Mouse (Mus musculus): Measurements from ENCODE around the gene Pgm5. TPM values are rescaled to one million over a fixed set of nuclear protein-coding genes. Genes with fewer than 3 reads are reported as not detected.

Gene Pgm5
- polyA plus RNA-seq, 1 experiment from 2014 or later: 1.6 TPM

DNA sequence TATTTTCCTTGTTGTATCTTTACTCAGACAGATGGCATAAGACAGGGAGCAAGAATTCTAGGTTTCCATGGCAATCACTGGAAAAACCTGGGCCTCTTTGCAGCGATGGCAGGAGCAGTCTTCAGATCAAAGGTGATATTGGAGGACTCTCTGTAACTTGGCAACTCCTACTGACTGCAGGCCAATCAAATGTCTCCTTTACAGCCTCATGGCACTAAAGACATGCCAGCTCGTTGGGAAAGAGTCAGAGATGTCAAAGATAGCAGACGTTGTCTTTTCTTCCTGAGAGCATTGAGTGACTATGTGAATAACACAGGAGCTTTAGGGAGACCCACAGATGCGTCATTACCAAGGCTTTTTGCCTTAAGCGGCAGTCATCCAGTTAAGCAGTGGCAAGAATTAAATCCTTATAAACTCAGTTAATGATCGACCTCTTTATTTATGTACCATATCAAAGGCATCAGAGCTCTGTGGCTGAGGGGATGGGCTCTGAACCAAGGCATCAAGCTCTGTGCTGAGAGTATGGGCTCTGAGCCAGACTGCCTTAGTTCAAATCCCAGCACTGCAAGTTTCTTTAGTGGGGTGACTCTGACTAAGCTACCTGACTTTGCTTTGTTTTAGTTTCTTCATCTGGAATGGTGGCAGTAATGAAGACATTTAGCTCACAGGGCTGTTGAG, 209.2 kb downstream of the Pgm5 start:
- WGBS: 31% methylated on average over 6 of the region's 6 CpGs
- peak; percentile 69 for ATAC-seq (ENCODE audit: low FRiP score, low TSS enrichment)
- no peak overlapping the region for H3K9ac ChIP-seq (replicated peaks; ENCODE audit: low read length)

DNA sequence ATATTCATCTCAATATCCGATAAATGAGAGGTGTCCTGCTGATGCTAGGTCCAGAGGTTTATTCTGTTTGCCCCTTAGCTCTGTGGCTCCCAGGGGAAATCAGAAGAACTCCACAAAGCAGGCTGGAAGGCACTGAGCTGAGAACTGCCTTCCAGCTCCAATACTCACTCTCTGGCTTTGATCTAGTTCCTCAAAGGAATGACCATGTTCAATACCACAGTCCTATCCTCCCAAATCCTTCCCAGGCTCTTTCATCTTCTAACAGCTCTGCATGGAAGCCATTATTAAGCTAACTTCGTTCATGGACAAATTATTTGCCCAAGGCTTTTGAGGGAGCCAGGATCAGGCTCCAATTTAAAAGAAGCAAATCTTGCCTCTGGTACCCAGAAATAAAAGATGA, 210.1 kb downstream of the Pgm5 start:
- no peak overlapping the region for H3K4me2 ChIP-seq (replicated peaks; ENCODE audit: low read depth, low read length)
- ATAC-seq (ENCODE audit: low FRiP score, low TSS enrichment): no peak
- no peak overlapping the region for H3K9ac ChIP-seq (replicated peaks; ENCODE audit: low read length)
- WGBS: 53% methylated on average over 2 of the region's 2 CpGs
- no peak overlapping the region for H3K4me3 ChIP-seq (ENCODE audit: low read length)
- no peaks in the 10 kb centered on the region for H3K36me3 ChIP-seq (ENCODE audit: insufficient read depth, low read length)
- H3K9me3 ChIP-seq (ENCODE audit: low read length): no peaks in the 10 kb centered on the region
- no peak overlapping the region for H3K27ac ChIP-seq (ENCODE audit: low read length)
- no peaks in the 10 kb centered on the region for H3K27me3 ChIP-seq (ENCODE audit: insufficient read depth, low read length)
- H3K4me1 ChIP-seq (ENCODE audit: insufficient read depth, low read length): peaks cover 21% of the 10 kb centered on the region; the same call in 1 of the 2 replicates

More for the DNA sequence above, 209.2 kb downstream of the Pgm5 start:
- H3K27ac ChIP-seq (ENCODE audit: low read length): no peak overlapping the region
- H3K4me2 ChIP-seq (replicated peaks; ENCODE audit: low read depth, low read length): no peak overlapping the region
- H3K4me1 ChIP-seq (ENCODE audit: insufficient read depth, low read length): peaks cover 21% of the 10 kb centered on the region; the same call in 1 of the 2 replicates
- no peaks in the 10 kb centered on the region for H3K9me3 ChIP-seq (ENCODE audit: low read length)
- H3K36me3 ChIP-seq (ENCODE audit: insufficient read depth, low read length): no peaks in the 10 kb centered on the region
- no peak overlapping the region for H3K4me3 ChIP-seq (ENCODE audit: low read length)
- H3K27me3 ChIP-seq (ENCODE audit: insufficient read depth, low read length): no peaks in the 10 kb centered on the region

DNA sequence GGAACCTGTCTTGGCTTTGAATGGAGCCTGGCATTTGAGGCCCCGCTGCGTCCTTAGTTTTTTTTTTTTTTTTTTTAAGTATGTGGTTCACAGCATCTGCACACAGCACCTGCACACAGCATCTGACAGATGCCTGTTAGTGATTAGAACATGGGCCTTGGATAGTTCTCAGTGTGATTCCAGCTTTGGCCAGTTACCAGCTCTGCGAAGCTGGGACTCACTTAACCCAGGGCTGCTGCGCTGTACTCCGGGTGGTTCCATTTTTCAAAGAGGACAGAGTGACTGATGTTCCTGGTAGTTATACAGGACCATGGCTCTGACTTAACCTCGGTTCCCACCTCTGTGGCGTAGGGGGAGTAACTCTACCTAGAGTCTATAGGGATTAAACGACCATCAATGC, 211.2 kb downstream of the Pgm5 start:
- ATAC-seq (ENCODE audit: low FRiP score, low TSS enrichment): no peak
- WGBS: 63% methylated on average over 8 of the region's 8 CpGs

DNA sequence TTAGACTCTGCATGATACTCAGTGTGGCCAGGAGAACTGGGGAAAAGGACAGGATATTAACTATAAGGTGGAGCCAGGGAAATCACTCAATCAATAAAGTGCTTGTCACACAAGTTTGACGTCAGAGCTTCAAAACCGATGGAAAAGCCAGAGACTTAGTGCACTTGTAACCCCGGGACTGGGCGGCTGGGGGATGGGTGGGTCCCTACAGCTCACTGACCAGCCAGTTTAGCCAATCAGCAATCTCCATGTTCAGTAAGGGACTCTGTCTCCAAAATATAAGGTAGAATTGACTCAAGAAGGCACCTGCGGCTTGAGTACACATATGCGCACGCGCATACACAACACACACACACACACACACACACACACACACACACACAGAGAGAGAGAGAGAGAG, 213.6 kb downstream of the Pgm5 start:
- Histone ChIP-seq H3K4me3 (ENCODE audit: low read length) (no peak overlapping the region), H3K9ac (replicated peaks; ENCODE audit: low read length) (no peak overlapping the region), H3K27me3 (ENCODE audit: insufficient read depth, low read length) (no peaks in the 10 kb centered on the region), H3K27ac (ENCODE audit: low read length) (no peak overlapping the region), H3K4me1 (ENCODE audit: insufficient read depth, low read length) (peaks cover 7% of the 10 kb centered on the region; the same call in 1 of the 2 replicates), H3K36me3 (ENCODE audit: insufficient read depth, low read length) (no peaks in the 10 kb centered on the region), H3K9me3 (ENCODE audit: low read length) (no peaks in the 10 kb centered on the region), H3K4me2 (replicated peaks; ENCODE audit: low read depth, low read length) (no peak overlapping the region)
- ATAC-seq (ENCODE audit: low FRiP score, low TSS enrichment): no peak
- WGBS: 79% methylated on average over 8 of the region's 8 CpGs

More for the DNA sequence above, 211.2 kb downstream of the Pgm5 start:
- Histone ChIP-seq H3K9ac (replicated peaks; ENCODE audit: low read length) (no peak overlapping the region), H3K36me3 (ENCODE audit: insufficient read depth, low read length) (no peaks in the 10 kb centered on the region), H3K4me3 (ENCODE audit: low read length) (no peak overlapping the region), H3K4me1 (ENCODE audit: insufficient read depth, low read length) (peaks cover 21% of the 10 kb centered on the region; the same call in 1 of the 2 replicates), H3K9me3 (ENCODE audit: low read length) (no peaks in the 10 kb centered on the region), H3K27me3 (ENCODE audit: insufficient read depth, low read length) (no peaks in the 10 kb centered on the region), H3K27ac (ENCODE audit: low read length) (no peak overlapping the region), H3K4me2 (replicated peaks; ENCODE audit: low read depth, low read length) (no peak overlapping the region)

DNA sequence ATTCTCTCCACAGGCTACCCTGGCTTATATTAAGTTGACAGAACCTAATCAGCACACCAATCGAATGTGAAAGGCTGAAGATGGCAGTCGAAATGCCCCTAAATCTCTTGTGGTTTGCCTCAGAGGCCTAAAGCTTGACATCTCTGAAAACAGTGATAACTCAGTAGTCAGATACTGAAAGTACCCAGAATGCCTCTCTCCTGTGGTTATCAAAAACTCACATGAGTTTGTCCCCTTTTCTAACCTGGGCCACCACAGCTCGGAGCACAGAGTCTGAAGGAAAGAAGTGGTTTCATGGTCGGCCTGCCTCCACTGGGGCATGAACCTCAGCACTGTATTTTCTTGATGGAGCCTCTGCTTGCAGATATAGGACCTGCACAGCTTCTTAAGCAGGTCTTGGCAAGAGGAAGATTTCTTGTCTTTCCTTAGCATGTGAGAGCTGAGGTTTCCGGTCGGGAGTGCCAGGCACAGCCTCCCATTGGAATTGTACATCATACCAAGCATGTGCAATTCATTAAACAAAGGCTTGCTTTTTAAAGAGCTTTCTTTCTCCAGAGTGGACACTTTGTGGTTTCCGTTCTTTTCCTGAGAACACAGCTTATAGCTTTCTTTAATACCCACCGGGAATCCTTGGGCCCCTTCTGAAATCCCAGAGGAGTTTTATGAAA, 215.4 kb downstream of the Pgm5 start:
- 75% methylated on average over 8 of the region's 8 CpGs for WGBS
- H3K4me2 ChIP-seq (replicated peaks; ENCODE audit: low read depth, low read length): no peak overlapping the region
- H3K4me3 ChIP-seq (ENCODE audit: low read length): no peak overlapping the region
- no peaks in the 10 kb centered on the region for H3K36me3 ChIP-seq (ENCODE audit: insufficient read depth, low read length)
- no peak overlapping the region for H3K27ac ChIP-seq (ENCODE audit: low read length)
- H3K9me3 ChIP-seq (ENCODE audit: low read length): no peaks in the 10 kb centered on the region
- no peak for ATAC-seq (ENCODE audit: low FRiP score, low TSS enrichment)
- H3K4me1 ChIP-seq (ENCODE audit: insufficient read depth, low read length): no peaks in the 10 kb centered on the region
- no peaks in the 10 kb centered on the region for H3K27me3 ChIP-seq (ENCODE audit: insufficient read depth, low read length)
- H3K9ac ChIP-seq (replicated peaks; ENCODE audit: low read length): no peak overlapping the region

DNA sequence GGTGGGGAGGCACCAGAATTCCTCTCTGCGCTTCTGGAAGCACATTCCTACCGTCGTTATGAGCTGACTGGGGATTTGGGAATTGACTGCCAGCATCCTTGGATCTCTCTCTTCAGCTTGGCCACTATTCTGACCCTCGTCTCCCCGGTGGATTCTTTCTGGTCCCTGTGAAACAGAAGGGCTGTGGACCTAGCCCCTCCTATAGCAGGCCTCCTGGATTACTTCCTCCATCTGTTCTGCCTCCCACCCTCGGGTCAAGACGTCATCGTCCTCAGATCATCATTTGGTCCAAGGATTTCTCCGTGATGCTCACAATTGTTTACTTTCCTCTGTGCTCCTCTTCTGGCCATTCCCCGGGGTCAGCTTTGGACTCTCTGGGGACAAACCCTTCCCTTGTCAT, 216.7 kb downstream of the Pgm5 start:
- H3K4me2 ChIP-seq (replicated peaks; ENCODE audit: low read depth, low read length): no peak overlapping the region
- no peak overlapping the region for H3K27ac ChIP-seq (ENCODE audit: low read length)
- H3K4me3 ChIP-seq (ENCODE audit: low read length): no peak overlapping the region
- H3K27me3 ChIP-seq (ENCODE audit: insufficient read depth, low read length): no peaks in the 10 kb centered on the region
- no peaks in the 10 kb centered on the region for H3K9me3 ChIP-seq (ENCODE audit: low read length)
- WGBS: 40% methylated on average over 10 of the region's 10 CpGs
- H3K9ac ChIP-seq (replicated peaks; ENCODE audit: low read length): no peak overlapping the region
- no peaks in the 10 kb centered on the region for H3K36me3 ChIP-seq (ENCODE audit: insufficient read depth, low read length)
- H3K4me1 ChIP-seq (ENCODE audit: insufficient read depth, low read length): no peaks in the 10 kb centered on the region
- no peak for ATAC-seq (ENCODE audit: low FRiP score, low TSS enrichment)

DNA sequence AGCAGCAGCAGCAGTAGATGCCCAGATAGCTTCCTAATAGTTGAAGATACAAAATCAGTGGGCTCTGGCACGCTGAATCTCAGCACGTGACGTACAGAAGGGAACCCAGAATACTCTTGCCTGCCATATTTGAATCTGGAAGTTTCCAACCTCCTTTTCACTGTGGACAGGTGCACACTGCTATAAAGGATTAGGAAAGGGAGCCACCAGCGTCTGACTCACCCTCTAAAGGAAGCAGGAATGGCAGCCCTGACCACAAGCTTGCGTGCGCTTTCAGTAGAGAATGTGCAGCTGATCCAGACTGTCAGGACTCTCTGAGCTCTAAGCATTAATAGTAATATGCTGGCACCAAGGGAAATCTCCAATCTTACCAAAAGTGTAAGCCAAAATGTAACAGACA, 220.7 kb downstream of the Pgm5 start:
- no peak for ATAC-seq (ENCODE audit: low FRiP score, low TSS enrichment)
- Histone ChIP-seq H3K4me1 (ENCODE audit: insufficient read depth, low read length) (no peaks in the 10 kb centered on the region), H3K4me3 (ENCODE audit: low read length) (no peak overlapping the region), H3K36me3 (ENCODE audit: insufficient read depth, low read length) (no peaks in the 10 kb centered on the region), H3K9ac (replicated peaks; ENCODE audit: low read length) (no peak overlapping the region), H3K27me3 (ENCODE audit: insufficient read depth, low read length) (no peaks in the 10 kb centered on the region), H3K27ac (ENCODE audit: low read length) (no peak overlapping the region), H3K9me3 (ENCODE audit: low read length) (no peaks in the 10 kb centered on the region), H3K4me2 (replicated peaks; ENCODE audit: low read depth, low read length) (no peak overlapping the region)
- 86% methylated on average over 6 of the region's 6 CpGs for WGBS

DNA sequence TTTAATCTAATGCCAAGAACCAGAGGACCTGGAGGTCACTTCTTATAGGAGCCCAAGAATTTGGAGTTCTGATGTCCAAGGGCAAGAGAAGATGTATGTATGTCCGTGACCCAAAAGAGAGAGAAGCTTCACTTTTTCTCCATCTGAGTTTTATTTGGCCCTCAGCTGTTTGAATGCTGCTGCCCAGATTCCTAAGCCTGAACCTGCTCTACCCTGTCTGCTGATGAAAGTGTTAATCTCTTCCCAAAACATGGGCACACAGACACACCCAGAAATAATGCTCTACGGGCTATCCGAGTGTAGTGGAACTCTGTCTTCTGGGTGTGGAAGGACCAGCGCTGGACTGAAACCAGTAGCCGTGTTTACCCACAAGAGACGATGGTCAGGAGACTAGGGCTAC, 223.7 kb downstream of the Pgm5 start:
- no peak overlapping the region for H3K4me2 ChIP-seq (replicated peaks; ENCODE audit: low read depth, low read length)
- H3K4me1 ChIP-seq (ENCODE audit: insufficient read depth, low read length): no peaks in the 10 kb centered on the region
- no peaks in the 10 kb centered on the region for H3K36me3 ChIP-seq (ENCODE audit: insufficient read depth, low read length)
- no peak overlapping the region for H3K4me3 ChIP-seq (ENCODE audit: low read length)
- 95% methylated on average over 6 of the region's 6 CpGs for WGBS
- H3K9ac ChIP-seq (replicated peaks; ENCODE audit: low read length): no peak overlapping the region
- ATAC-seq (ENCODE audit: low FRiP score, low TSS enrichment): no peak
- no peaks in the 10 kb centered on the region for H3K27me3 ChIP-seq (ENCODE audit: insufficient read depth, low read length)
- H3K9me3 ChIP-seq (ENCODE audit: low read length): no peaks in the 10 kb centered on the region
- no peak overlapping the region for H3K27ac ChIP-seq (ENCODE audit: low read length)

DNA sequence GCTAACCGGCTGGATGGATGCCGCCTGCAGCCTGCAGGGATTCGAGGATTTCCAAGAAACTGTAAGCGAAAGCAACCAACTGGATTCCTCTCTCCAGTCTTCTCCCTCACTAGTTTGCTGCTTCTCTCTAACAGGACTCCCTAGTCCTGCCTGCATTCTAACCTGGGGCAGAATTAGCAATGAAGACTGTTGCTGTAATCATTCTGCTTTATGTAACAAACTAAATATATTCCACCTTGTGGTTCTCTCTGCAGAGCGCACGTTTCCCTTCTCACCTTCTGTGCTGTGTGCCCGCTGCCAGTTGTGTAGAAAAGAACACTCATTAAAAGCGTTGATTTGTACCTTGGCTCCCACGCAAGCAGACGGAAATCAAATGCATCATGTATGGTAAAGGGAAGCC, 225.0 kb downstream of the Pgm5 start:
- Histone ChIP-seq H3K36me3 (ENCODE audit: insufficient read depth, low read length) (no peaks in the 10 kb centered on the region), H3K4me1 (ENCODE audit: insufficient read depth, low read length) (no peaks in the 10 kb centered on the region), H3K27ac (ENCODE audit: low read length) (no peak overlapping the region), H3K9ac (replicated peaks; ENCODE audit: low read length) (no peak overlapping the region), H3K9me3 (ENCODE audit: low read length) (no peaks in the 10 kb centered on the region), H3K27me3 (ENCODE audit: insufficient read depth, low read length) (no peaks in the 10 kb centered on the region), H3K4me3 (ENCODE audit: low read length) (no peak overlapping the region), H3K4me2 (replicated peaks; ENCODE audit: low read depth, low read length) (no peak overlapping the region)
- ATAC-seq (ENCODE audit: low FRiP score, low TSS enrichment): no peak
- 75% methylated on average over 10 of the region's 10 CpGs for WGBS

DNA sequence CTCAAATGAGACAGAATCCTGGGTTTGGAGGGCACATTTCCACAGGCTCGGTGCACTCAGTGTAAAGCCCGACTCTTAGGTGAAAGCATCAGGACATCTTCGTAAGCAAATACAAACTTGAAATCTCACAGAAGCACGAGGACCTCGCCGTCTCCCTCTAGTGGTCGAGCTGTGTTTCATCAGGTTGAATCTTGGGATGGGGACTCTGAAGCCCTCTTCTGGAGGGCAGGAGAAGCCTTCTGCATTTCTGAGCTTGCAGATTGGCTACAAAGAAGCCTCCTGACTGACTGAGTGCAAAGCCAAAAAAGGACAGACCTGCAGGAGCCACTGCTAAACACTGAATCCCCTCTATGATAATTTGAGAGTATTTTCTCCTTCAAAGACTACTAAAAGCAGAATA, 227.1 kb downstream of the Pgm5 start:
- Histone ChIP-seq H3K27me3 (ENCODE audit: insufficient read depth, low read length) (no peaks in the 10 kb centered on the region), H3K4me1 (ENCODE audit: insufficient read depth, low read length) (no peaks in the 10 kb centered on the region), H3K4me3 (ENCODE audit: low read length) (no peak overlapping the region), H3K9ac (replicated peaks; ENCODE audit: low read length) (no peak overlapping the region), H3K36me3 (ENCODE audit: insufficient read depth, low read length) (no peaks in the 10 kb centered on the region), H3K9me3 (ENCODE audit: low read length) (no peaks in the 10 kb centered on the region), H3K4me2 (replicated peaks; ENCODE audit: low read depth, low read length) (no peak overlapping the region), H3K27ac (ENCODE audit: low read length) (no peak overlapping the region)
- WGBS: 4% methylated on average over 7 of the region's 7 CpGs
- no peak; the same call in 1 of the 2 replicates for ATAC-seq (ENCODE audit: low FRiP score, low TSS enrichment)
